Mouse (Mus musculus) cerebellum, adult 2 months (tissue): ENCODE results near the gene Fan1.

Source experiments
- CTCF ChIP-seq: fragments of 200-500 bp; IDR thresholded peaks from 2 replicates; pipeline ENCODE4 v1.5.1; 2011; ENCODE audit warnings: low read depth, mild to moderate bottlenecking, control low read depth, low read length, moderate library complexity, borderline replicate concordance; ENCODE audit not compliant: insufficient read depth
- POLR2A ChIP-seq: fragments of 200-500 bp; IDR thresholded peaks from 2 replicates; pipeline ENCODE4 v1.6.1; 2011; ENCODE audit warnings: low read length, control low read depth, borderline replicate concordance; ENCODE audit not compliant: insufficient read depth

DNA sequence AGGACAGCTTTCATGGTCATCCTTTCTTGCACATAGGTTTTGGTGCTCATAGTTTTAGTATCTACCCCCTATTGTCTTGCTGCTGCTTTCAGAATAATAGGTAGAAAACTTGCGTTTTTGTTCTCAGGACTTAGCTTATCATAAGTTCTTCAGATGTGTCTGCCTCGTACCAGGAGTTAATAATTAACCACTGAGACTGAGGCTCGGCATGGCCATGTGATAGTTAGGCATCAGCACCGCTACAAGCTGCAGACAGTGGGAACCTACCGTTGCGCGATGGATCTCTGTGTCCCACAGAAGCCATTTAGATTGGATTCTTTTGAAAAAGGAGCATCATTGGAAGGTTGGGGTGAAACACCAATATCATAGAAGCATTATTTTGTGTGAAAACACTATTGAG is 61.1 kb downstream of the Fan1 start:
- TF ChIP-seq CTCF (no peak), POLR2A (no peak)
